Mouse (Mus musculus): ENCODE results near the gene Cabp1.

- TF ChIP-seq CTCF (IDR thresholded peaks at IDR 0.05; ENCODE audit: low read depth) (no peak), EP300 (optimal IDR thresholded peaks at IDR 0.05) (no peak)
Measured at GRCm38 (mm10) chr5:115150991-115151390, 43.2 kb downstream of the Cabp1 start.

All from stomach, postnatal 0 days (tissue).